Mouse (Mus musculus): Measurements from ENCODE around the gene Gm13288. TPM values are rescaled to one million over a fixed set of nuclear protein-coding genes. Genes with fewer than 3 reads are reported as not detected.
"Not testable (repeated sequence)": the region's sequence is repeated elsewhere in the genome, so short reads cannot be mapped to it uniquely, and the experiment has no call there.

Gm13288 gene
- polyA plus RNA-seq, 1 experiment from 2014 or later = 0.09 TPM

GRCm38 (mm10) chr4:88805761-88806160, 430 bp downstream of the Gm13288 start:
- H3K4me1 ChIP-seq (replicated peaks; ENCODE audit: insufficient read depth, low read length); H3K27me3 ChIP-seq (ENCODE audit: insufficient read depth, low read length); H3K4me3 ChIP-seq (replicated peaks; ENCODE audit: low read depth, low read length); H3K9ac ChIP-seq (ENCODE audit: low read depth, low read length); H3K36me3 ChIP-seq (ENCODE audit: insufficient read depth, low read length); ATAC-seq (replicated peaks; ENCODE audit: low FRiP score, low read depth); H3K9me3 ChIP-seq (replicated peaks; ENCODE audit: low read length); H3K4me2 ChIP-seq (ENCODE audit: low read length); DNase-seq (ENCODE audit: low spot score); H3K27ac ChIP-seq: not testable (repeated sequence)
- peak; percentile 39 for TF ChIP-seq CTCF (IDR thresholded peaks at IDR 0.05; ENCODE audit: low read depth)
- WGBS = no CpG with 5 or more reads among the region's 34 CpGs

GRCm38 (mm10) chr4:88815928-88816327, 10.6 kb downstream of the Gm13288 start, which contains the start of gene Ifna7:
Gene Ifna7, plus strand, starts transcription at chr4:88816228.
- WGBS = 63% methylated on average over 3 of the region's 3 CpGs
- H3K27me3 ChIP-seq (ENCODE audit: insufficient read depth, low read length) = no peaks in the 10 kb centered on the region
- no peaks in the 10 kb centered on the region for H3K9me3 ChIP-seq (replicated peaks; ENCODE audit: low read length)
- no peaks in the 10 kb centered on the region for H3K36me3 ChIP-seq (ENCODE audit: insufficient read depth, low read length)
- no peak for TF ChIP-seq CTCF (IDR thresholded peaks at IDR 0.05; ENCODE audit: low read depth)
- H3K27ac ChIP-seq = no peak within 1 kb of the TSS
- H3K4me1 ChIP-seq (replicated peaks; ENCODE audit: insufficient read depth, low read length) = no peaks in the 10 kb centered on the region
- no peak within 1 kb of the TSS for H3K4me2 ChIP-seq (ENCODE audit: low read length)
- ATAC-seq (replicated peaks; ENCODE audit: low FRiP score, low read depth) (no peak), DNase-seq (ENCODE audit: low spot score) (no peak)
- no peak within 1 kb of the TSS for H3K9ac ChIP-seq (ENCODE audit: low read depth, low read length)
- no peak within 1 kb of the TSS for H3K4me3 ChIP-seq (replicated peaks; ENCODE audit: low read depth, low read length)

- 79% methylated on average over 1 of the region's 1 CpGs for WGBS
- no peaks in the 10 kb centered on the region for H3K9me3 ChIP-seq (replicated peaks; ENCODE audit: low read length)
Observed at GRCm38 (mm10) chr4:88819659-88820058, 14.3 kb downstream of the Gm13288 start, which contains the start of gene Ifna11. Gene Ifna11, plus strand, starts transcription at chr4:88819959.

GRCm38 (mm10) chr4:88822995-88823394, 17.7 kb downstream of the Gm13288 start:
- ATAC-seq (replicated peaks; ENCODE audit: low FRiP score, low read depth) (no peak), DNase-seq (ENCODE audit: low spot score) (peak; percentile 51)
- H3K27me3 ChIP-seq (ENCODE audit: insufficient read depth, low read length) = no peaks in the 10 kb centered on the region
- 23% methylated on average over 4 of the region's 4 CpGs for WGBS
- no peak overlapping the region for H3K4me2 ChIP-seq (ENCODE audit: low read length)
- TF ChIP-seq CTCF (IDR thresholded peaks at IDR 0.05; ENCODE audit: low read depth) = peak; percentile 66
- H3K9ac ChIP-seq (ENCODE audit: low read depth, low read length) = no peak overlapping the region
- H3K4me3 ChIP-seq (replicated peaks; ENCODE audit: low read depth, low read length) = no peak overlapping the region
- no peaks in the 10 kb centered on the region for H3K4me1 ChIP-seq (replicated peaks; ENCODE audit: insufficient read depth, low read length)
- no peaks in the 10 kb centered on the region for H3K9me3 ChIP-seq (replicated peaks; ENCODE audit: low read length)
- no peaks in the 10 kb centered on the region for H3K36me3 ChIP-seq (ENCODE audit: insufficient read depth, low read length)
- H3K27ac ChIP-seq = no peak overlapping the region

More at GRCm38 (mm10) chr4:88819659-88820058, 14.3 kb downstream of the Gm13288 start, which contains the start of gene Ifna11:
- H3K9ac ChIP-seq (ENCODE audit: low read depth, low read length) = no peak within 1 kb of the TSS
- H3K27me3 ChIP-seq (ENCODE audit: insufficient read depth, low read length) = no peaks in the 10 kb centered on the region
- H3K27ac ChIP-seq = no peak within 1 kb of the TSS
- no peaks in the 10 kb centered on the region for H3K4me1 ChIP-seq (replicated peaks; ENCODE audit: insufficient read depth, low read length)
- H3K4me3 ChIP-seq (replicated peaks; ENCODE audit: low read depth, low read length) = no peak within 1 kb of the TSS
- no peak for DNase-seq (ENCODE audit: low spot score)
- no peak for TF ChIP-seq CTCF (IDR thresholded peaks at IDR 0.05; ENCODE audit: low read depth)
- no peak within 1 kb of the TSS for H3K4me2 ChIP-seq (ENCODE audit: low read length)
- no peak for ATAC-seq (replicated peaks; ENCODE audit: low FRiP score, low read depth)
- H3K36me3 ChIP-seq (ENCODE audit: insufficient read depth, low read length) = no peaks in the 10 kb centered on the region

DNA sequence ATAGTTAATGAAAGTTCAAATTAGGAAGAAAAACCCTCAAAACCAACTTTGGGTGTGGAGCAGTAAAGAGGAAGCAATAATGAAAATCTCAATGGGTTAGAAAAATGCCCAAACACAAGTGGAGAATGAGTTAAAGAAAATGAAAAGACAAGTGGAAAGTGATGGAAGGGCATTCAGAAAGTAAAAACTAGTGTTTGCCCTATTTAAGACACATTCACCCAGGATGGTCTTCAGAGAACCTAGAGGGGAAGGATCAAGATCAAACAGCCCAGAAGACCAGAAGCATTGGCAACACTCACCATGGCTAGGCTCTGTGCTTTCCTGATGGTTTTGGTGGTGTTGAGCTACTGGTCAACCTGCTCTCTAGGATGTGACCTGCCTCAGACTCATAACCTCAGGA, 21.8 kb downstream of the Gm13288 start, which contains the start of gene Ifna6:
Gene Ifna6, plus strand, starts transcription at position 301 of the 400 bp plus-strand sequence.
- not testable (repeated sequence) for ATAC-seq (replicated peaks; ENCODE audit: low FRiP score, low read depth); H3K27me3 ChIP-seq (ENCODE audit: insufficient read depth, low read length); H3K4me3 ChIP-seq (replicated peaks; ENCODE audit: low read depth, low read length); H3K4me1 ChIP-seq (replicated peaks; ENCODE audit: insufficient read depth, low read length); H3K4me2 ChIP-seq (ENCODE audit: low read length); H3K36me3 ChIP-seq (ENCODE audit: insufficient read depth, low read length); H3K9me3 ChIP-seq (replicated peaks; ENCODE audit: low read length); H3K27ac ChIP-seq; DNase-seq (ENCODE audit: low spot score); H3K9ac ChIP-seq (ENCODE audit: low read depth, low read length)

GRCm38 (mm10) chr4:88830523-88830922, 25.2 kb downstream of the Gm13288 start:
- peak; percentile 64 for TF ChIP-seq CTCF (IDR thresholded peaks at IDR 0.05; ENCODE audit: low read depth)
- WGBS = 32% methylated on average over 4 of the region's 4 CpGs
- Histone ChIP-seq H3K27ac (no peak overlapping the region), H3K4me2 (ENCODE audit: low read length) (no peak overlapping the region), H3K9me3 (replicated peaks; ENCODE audit: low read length) (no peaks in the 10 kb centered on the region), H3K4me1 (replicated peaks; ENCODE audit: insufficient read depth, low read length) (no peaks in the 10 kb centered on the region), H3K36me3 (ENCODE audit: insufficient read depth, low read length) (no peaks in the 10 kb centered on the region), H3K9ac (ENCODE audit: low read depth, low read length) (no peak overlapping the region), H3K27me3 (ENCODE audit: insufficient read depth, low read length) (no peaks in the 10 kb centered on the region), H3K4me3 (replicated peaks; ENCODE audit: low read depth, low read length) (no peak overlapping the region)
- ATAC-seq (replicated peaks; ENCODE audit: low FRiP score, low read depth) = no peak
- peak; percentile 59 for DNase-seq (ENCODE audit: low spot score)

- not testable (repeated sequence) for DNase-seq (ENCODE audit: low spot score); ATAC-seq (replicated peaks; ENCODE audit: low FRiP score, low read depth); H3K4me3 ChIP-seq (replicated peaks; ENCODE audit: low read depth, low read length); H3K4me2 ChIP-seq (ENCODE audit: low read length); H3K36me3 ChIP-seq (ENCODE audit: insufficient read depth, low read length); H3K9ac ChIP-seq (ENCODE audit: low read depth, low read length); H3K27ac ChIP-seq; H3K9me3 ChIP-seq (replicated peaks; ENCODE audit: low read length); H3K27me3 ChIP-seq (ENCODE audit: insufficient read depth, low read length); H3K4me1 ChIP-seq (replicated peaks; ENCODE audit: insufficient read depth, low read length)
- 64% methylated on average over 1 of the region's 1 CpGs for WGBS
Observed at GRCm38 (mm10) chr4:88835225-88835624, 29.9 kb downstream of the Gm13288 start, which contains the start of gene Ifna5. Gene Ifna5, plus strand, starts transcription at chr4:88835525.
